Mouse (Mus musculus): ENCODE results near the gene Zbtb46. TPM values are rescaled to one million over a fixed set of nuclear protein-coding genes. Genes with fewer than 3 reads are reported as not detected.

Gene Zbtb46
- polyA plus RNA-seq, 1 experiment from 2014 or later, result 11.2 TPM

- Histone ChIP-seq H3K9ac (replicated peaks; ENCODE audit: low read depth) (no peak overlapping the region), H3K27ac (ENCODE audit: low read length) (no peak overlapping the region), H3K9me3 (ENCODE audit: low read length) (no peaks in the 10 kb centered on the region), H3K36me3 (ENCODE audit: insufficient read depth, low read length) (no peaks in the 10 kb centered on the region), H3K4me2 (replicated peaks; ENCODE audit: low read depth, low read length) (no peak overlapping the region), H3K4me1 (ENCODE audit: insufficient read depth, low read depth, low read length) (no peaks in the 10 kb centered on the region), H3K27me3 (replicated peaks; ENCODE audit: insufficient read depth, low read length) (no peaks in the 10 kb centered on the region), H3K4me3 (ENCODE audit: low read depth, low read length) (no peak overlapping the region)
- DNase-seq (ENCODE audit: low spot score) (no peak), ATAC-seq (no peak)
- TF ChIP-seq CTCF (IDR thresholded peaks at IDR 0.05) (no peak), EP300 (IDR thresholded peaks at IDR 0.05) (no peak)
- WGBS, result 38% methylated on average over 3 of the region's 3 CpGs
Measured at GRCm38 (mm10) chr2:181415945-181416344, 43.3 kb downstream of the Zbtb46 start.

GRCm38 (mm10) chr2:181413141-181413540 lies 46.1 kb downstream of the Zbtb46 start:
- no peaks in the 10 kb centered on the region for H3K36me3 ChIP-seq (ENCODE audit: insufficient read depth, low read length)
- no peak for TF ChIP-seq EP300 (IDR thresholded peaks at IDR 0.05)
- no peak for TF ChIP-seq CTCF (IDR thresholded peaks at IDR 0.05)
- no peaks in the 10 kb centered on the region for H3K9me3 ChIP-seq (ENCODE audit: low read length)
- WGBS, result 36% methylated on average over 2 of the region's 2 CpGs
- H3K4me3 ChIP-seq (ENCODE audit: low read depth, low read length), result no peak overlapping the region
- H3K4me2 ChIP-seq (replicated peaks; ENCODE audit: low read depth, low read length), result no peak overlapping the region
- DNase-seq (ENCODE audit: low spot score) (no peak), ATAC-seq (no peak)
- no peaks in the 10 kb centered on the region for H3K27me3 ChIP-seq (replicated peaks; ENCODE audit: insufficient read depth, low read length)
- H3K27ac ChIP-seq (ENCODE audit: low read length), result no peak overlapping the region
- no peak overlapping the region for H3K9ac ChIP-seq (replicated peaks; ENCODE audit: low read depth)
- H3K4me1 ChIP-seq (ENCODE audit: insufficient read depth, low read depth, low read length), result no peaks in the 10 kb centered on the region

GRCm38 (mm10) chr2:181410760-181411473 lies 48.3 kb downstream of the Zbtb46 start:
- Histone ChIP-seq H3K4me2 (replicated peaks; ENCODE audit: low read depth, low read length) (no peak overlapping the region), H3K9me3 (ENCODE audit: low read length) (no peaks in the 10 kb centered on the region), H3K4me3 (ENCODE audit: low read depth, low read length) (no peak overlapping the region), H3K27me3 (replicated peaks; ENCODE audit: insufficient read depth, low read length) (no peaks in the 10 kb centered on the region), H3K4me1 (ENCODE audit: insufficient read depth, low read depth, low read length) (no peaks in the 10 kb centered on the region), H3K9ac (replicated peaks; ENCODE audit: low read depth) (no peak overlapping the region), H3K36me3 (ENCODE audit: insufficient read depth, low read length) (no peaks in the 10 kb centered on the region), H3K27ac (ENCODE audit: low read length) (no peak overlapping the region)
- TF ChIP-seq CTCF (IDR thresholded peaks at IDR 0.05) (peak; percentile 86), EP300 (IDR thresholded peaks at IDR 0.05) (no peak)
- WGBS, result 47% methylated on average over 4 of the region's 4 CpGs
- peak; percentile 86 for DNase-seq (ENCODE audit: low spot score)
- ATAC-seq, result peak; percentile 80

- no peak for ATAC-seq
- Histone ChIP-seq H3K36me3 (ENCODE audit: insufficient read depth, low read length) (no peaks in the 10 kb centered on the region), H3K27me3 (replicated peaks; ENCODE audit: insufficient read depth, low read length) (no peaks in the 10 kb centered on the region), H3K4me3 (ENCODE audit: low read depth, low read length) (no peak overlapping the region), H3K9me3 (ENCODE audit: low read length) (no peaks in the 10 kb centered on the region), H3K27ac (ENCODE audit: low read length) (no peak overlapping the region), H3K9ac (replicated peaks; ENCODE audit: low read depth) (no peak overlapping the region), H3K4me1 (ENCODE audit: insufficient read depth, low read depth, low read length) (no peaks in the 10 kb centered on the region), H3K4me2 (replicated peaks; ENCODE audit: low read depth, low read length) (no peak overlapping the region)
- no peak for TF ChIP-seq EP300 (IDR thresholded peaks at IDR 0.05)
- TF ChIP-seq CTCF (IDR thresholded peaks at IDR 0.05), result no peak
- WGBS, result 76% methylated on average over 7 of the region's 7 CpGs
- no peak for DNase-seq (ENCODE audit: low spot score)
Measured at GRCm38 (mm10) chr2:181409643-181410042, 49.6 kb downstream of the Zbtb46 start.

GRCm38 (mm10) chr2:181403722-181404121 lies 55.5 kb downstream of the Zbtb46 start:
- Histone ChIP-seq H3K4me1 (ENCODE audit: insufficient read depth, low read depth, low read length) (no peaks in the 10 kb centered on the region), H3K36me3 (ENCODE audit: insufficient read depth, low read length) (no peaks in the 10 kb centered on the region), H3K27ac (ENCODE audit: low read length) (no peak overlapping the region), H3K4me3 (ENCODE audit: low read depth, low read length) (no peak overlapping the region), H3K27me3 (replicated peaks; ENCODE audit: insufficient read depth, low read length) (no peaks in the 10 kb centered on the region), H3K9me3 (ENCODE audit: low read length) (no peaks in the 10 kb centered on the region), H3K9ac (replicated peaks; ENCODE audit: low read depth) (no peak overlapping the region), H3K4me2 (replicated peaks; ENCODE audit: low read depth, low read length) (no peak overlapping the region)
- ATAC-seq (no peak), DNase-seq (ENCODE audit: low spot score) (no peak)
- TF ChIP-seq CTCF (IDR thresholded peaks at IDR 0.05), result no peak
- TF ChIP-seq EP300 (IDR thresholded peaks at IDR 0.05), result no peak
- 83% methylated on average over 3 of the region's 3 CpGs for WGBS

- H3K27ac ChIP-seq (ENCODE audit: low read length), result no peak overlapping the region
- H3K9me3 ChIP-seq (ENCODE audit: low read length), result no peaks in the 10 kb centered on the region
- H3K4me3 ChIP-seq (ENCODE audit: low read depth, low read length), result no peak overlapping the region
- H3K4me2 ChIP-seq (replicated peaks; ENCODE audit: low read depth, low read length), result no peak overlapping the region
- no peak overlapping the region for H3K9ac ChIP-seq (replicated peaks; ENCODE audit: low read depth)
- H3K36me3 ChIP-seq (ENCODE audit: insufficient read depth, low read length), result no peaks in the 10 kb centered on the region
- TF ChIP-seq CTCF (IDR thresholded peaks at IDR 0.05) (no peak), EP300 (IDR thresholded peaks at IDR 0.05) (no peak)
- no peaks in the 10 kb centered on the region for H3K27me3 ChIP-seq (replicated peaks; ENCODE audit: insufficient read depth, low read length)
- no peaks in the 10 kb centered on the region for H3K4me1 ChIP-seq (ENCODE audit: insufficient read depth, low read depth, low read length)
- no peak for ATAC-seq
- DNase-seq (ENCODE audit: low spot score), result no peak
- 10% methylated on average over 1 of the region's 1 CpGs for WGBS
Measured at GRCm38 (mm10) chr2:181401497-181401896, 57.7 kb downstream of the Zbtb46 start.

Data from lung, postnatal 0 days (tissue).